Mouse (Mus musculus) heart, adult 11 months (tissue): ENCODE results near the gene Pask.
A peak's percentile ranks its signal among the peaks of the same experiment; 100 is the strongest.

Experiments used
- DNase-seq: peaks from one replicate; pipeline ENCODE4 v3.0.0; 2022

The Pask gene

GRCm38 (mm10) chr1:93342648-93343503, at the start of gene Pask, which contains the start of gene Ppp1r7:
TSS of gene Pask (minus strand) at chr1:93343482.
TSS of gene Ppp1r7 (plus strand) at chr1:93342854.
- DNase-seq: peak; percentile 100

- no peak for DNase-seq
Observed at GRCm38 (mm10) chr1:93388906-93389305, 45.6 kb upstream of the Pask start.

- DNase-seq: no peak
Observed at GRCm38 (mm10) chr1:93387198-93387597, 43.9 kb upstream of the Pask start.

GRCm38 (mm10) chr1:93379117-93379516, 35.8 kb upstream of the Pask start:
- no peak for DNase-seq

GRCm38 (mm10) chr1:93377307-93377706, 34.0 kb upstream of the Pask start:
- DNase-seq: no peak

- DNase-seq: no peak
Observed at GRCm38 (mm10) chr1:93373665-93374064, 30.4 kb upstream of the Pask start, which contains the start of gene Ano7. TSS of gene Ano7 (plus strand) at chr1:93373930.

- DNase-seq: no peak
Observed at GRCm38 (mm10) chr1:93365641-93366040, 22.4 kb upstream of the Pask start.

- no peak for DNase-seq
Observed at GRCm38 (mm10) chr1:93362661-93363060, 19.4 kb upstream of the Pask start.

GRCm38 (mm10) chr1:93352724-93353123, 9.4 kb upstream of the Pask start:
- no peak for DNase-seq

- DNase-seq: no peak
Observed at GRCm38 (mm10) chr1:93349701-93350100, 6.4 kb upstream of the Pask start.

- no peak for DNase-seq
Observed at GRCm38 (mm10) chr1:93347176-93347575, 3.9 kb upstream of the Pask start.

GRCm38 (mm10) chr1:93343504-93344047, 294 bp upstream of the Pask start:
- peak; percentile 100 for DNase-seq

- no peak for DNase-seq
Observed at GRCm38 (mm10) chr1:93334621-93335020, 8.7 kb downstream of the Pask start.

GRCm38 (mm10) chr1:93326446-93326845, 16.8 kb downstream of the Pask start:
- DNase-seq: no peak

GRCm38 (mm10) chr1:93323973-93324372, 19.3 kb downstream of the Pask start:
- no peak for DNase-seq

GRCm38 (mm10) chr1:93305581-93306337, 37.5 kb downstream of the Pask start, which contains the start of gene Mterf4:
TSS of gene Mterf4 (minus strand) at chr1:93305915.
- peak; percentile 97 for DNase-seq

- DNase-seq: peak; percentile 95
Observed at GRCm38 (mm10) chr1:93300578-93300977, 42.7 kb downstream of the Pask start.

- peak; percentile 73 for DNase-seq
Observed at GRCm38 (mm10) chr1:93299791-93300190, 43.5 kb downstream of the Pask start.

GRCm38 (mm10) chr1:93294491-93294890, 48.8 kb downstream of the Pask start:
- DNase-seq: peak; percentile 44

GRCm38 (mm10) chr1:93292006-93292405, 51.3 kb downstream of the Pask start:
- DNase-seq: peak; percentile 58

GRCm38 (mm10) chr1:93291591-93291990, 51.7 kb downstream of the Pask start:
- DNase-seq: peak; percentile 56

- peak; percentile 44 for DNase-seq
Observed at GRCm38 (mm10) chr1:93290956-93291355, 52.3 kb downstream of the Pask start.

GRCm38 (mm10) chr1:93289678-93290214, 53.5 kb downstream of the Pask start:
- DNase-seq: peak; percentile 60
